Mouse (Mus musculus) small intestine, adult 2 months (tissue): ENCODE results near the gene Vps13d.

Experiments
- CTCF ChIP-seq: fragments of 200-500 bp; IDR thresholded peaks from 2 replicates; pipeline ENCODE4 v1.5.1; 2012; ENCODE audit warnings: low read depth, mild to moderate bottlenecking, control low read depth, inconsistent platforms, low read length, moderate library complexity, mixed read lengths; ENCODE audit not compliant: insufficient replicate concordance, insufficient read length; ENCODE audit errors: extremely low read depth
- POLR2A ChIP-seq: fragments of 200-500 bp; IDR thresholded peaks from 2 replicates; pipeline ENCODE4 v1.6.1; 2012; ENCODE audit warnings: low read depth, mild to moderate bottlenecking, control low read depth, inconsistent platforms, low read length, moderate library complexity

DNA sequence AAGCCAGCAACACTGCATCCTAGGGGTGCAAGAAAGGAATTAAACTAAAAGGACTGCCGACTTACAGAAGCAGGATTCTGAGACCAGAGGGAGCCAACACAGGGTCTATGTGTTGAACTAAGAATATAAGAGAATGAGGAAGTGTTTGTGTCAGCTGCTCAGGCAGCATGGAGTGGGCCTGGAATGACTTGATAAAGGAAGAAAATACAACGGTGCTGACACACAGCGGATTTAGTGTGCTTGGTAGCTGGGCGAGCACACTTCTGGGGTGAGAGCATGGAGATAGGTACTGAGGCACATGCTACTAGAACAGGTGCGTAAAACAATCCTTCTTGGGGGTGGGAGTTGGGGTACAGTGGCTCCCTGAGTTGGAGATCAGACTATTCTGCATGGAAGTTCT, 51.3 kb downstream of the Vps13d start:
- no peak for TF ChIP-seq CTCF
- no peak for TF ChIP-seq POLR2A
